Mouse (Mus musculus) kidney, postnatal 4 days (tissue): Measurements from ENCODE around the gene Cd151.

ENCODE experiments used
- DNase-seq, 2 experiments: peaks; one replicate each; pipeline ENCODE4 v3.0.0; 2021; ENCODE audit warnings: mixed read lengths in 2 of 2

Gene Cd151

GRCm38 (mm10) chr7:141502556-141502905 is 35.3 kb downstream of the Cd151 start:
- DNase-seq, result no peak

GRCm38 (mm10) chr7:141506278-141506677 is 39.1 kb downstream of the Cd151 start:
- DNase-seq, result no peak

GRCm38 (mm10) chr7:141508160-141508559 is 41.0 kb downstream of the Cd151 start:
- no peak for DNase-seq

GRCm38 (mm10) chr7:141510196-141510595 is 43.0 kb downstream of the Cd151 start:
- no peak for DNase-seq

GRCm38 (mm10) chr7:141510681-141511191 is 43.5 kb downstream of the Cd151 start:
- DNase-seq, result no peak

GRCm38 (mm10) chr7:141517638-141518037 is 50.4 kb downstream of the Cd151 start:
- DNase-seq, result no peak

GRCm38 (mm10) chr7:141518296-141518695 is 51.1 kb downstream of the Cd151 start:
- DNase-seq, result no peak

GRCm38 (mm10) chr7:141518926-141519325 is 51.7 kb downstream of the Cd151 start:
- DNase-seq, result no peak

- no peak for DNase-seq
Observed at GRCm38 (mm10) chr7:141519795-141520194, 52.6 kb downstream of the Cd151 start.
